Mouse (Mus musculus) small intestine, adult 2 months (tissue): Measurements from ENCODE around the gene Plscr1.

ENCODE experiments used
- CTCF ChIP-seq: fragments of 200-500 bp; IDR thresholded peaks from 2 replicates; pipeline ENCODE4 v1.5.1; 2012; ENCODE audit warnings: low read depth, mild to moderate bottlenecking, control low read depth, inconsistent platforms, low read length, moderate library complexity, mixed read lengths; ENCODE audit not compliant: insufficient replicate concordance, insufficient read length; ENCODE audit errors: extremely low read depth
- POLR2A ChIP-seq: fragments of 200-500 bp; IDR thresholded peaks from 2 replicates; pipeline ENCODE4 v1.6.1; 2012; ENCODE audit warnings: low read depth, mild to moderate bottlenecking, control low read depth, inconsistent platforms, low read length, moderate library complexity

GRCm38 (mm10) chr9:92316791-92317190 is 67.2 kb downstream of the Plscr1 start:
- TF ChIP-seq CTCF (no peak), POLR2A (no peak)
